Mouse (Mus musculus): ENCODE measurements at regions not wholly inside any gene's neighbourhood (a gene's known extent, or its start where the extent isn't known, plus 50 kb on each side); places are given as distances from the start of the nearest gene placed in this dataset.

- TF ChIP-seq CTCF (IDR thresholded peaks at IDR 0.05; ENCODE audit: control insufficient read depth, insufficient read depth, insufficient read length) (no peak), USF1 (IDR thresholded peaks at IDR 0.05; ENCODE audit: low read depth) (no peak), MAX (IDR thresholded peaks at IDR 0.05) (no peak), CEBPB (IDR thresholded peaks at IDR 0.05; ENCODE audit: low read depth) (no peak), FOSL1 (IDR thresholded peaks at IDR 0.05; ENCODE audit: insufficient read depth, low read length, poor library complexity, severe bottlenecking) (no peak)
Observed at GRCm38 (mm10) chr8:40193148-40193547, 481.7 kb upstream of the Adam24 start.

All from C2C12 (cell line).